Mouse (Mus musculus) heart, postnatal 0 days (tissue): ENCODE results near the gene Ndel1. TPM values are rescaled to one million over a fixed set of nuclear protein-coding genes. Genes with fewer than 3 reads are reported as not detected.
A peak's percentile ranks its signal among the peaks of the same experiment; 100 is the strongest.

Source experiments
- ATAC-seq: fragments of 200-750 bp; cut with Nextera tagmentation; 2 replicates; pipeline ENCODE4 v1.8.0; 2017; ENCODE audit warnings: low read depth, moderate number of reproducible peaks, moderate library complexity; ENCODE audit not compliant: insufficient read depth
- DNase-seq: peaks from one replicate; pipeline ENCODE4 v3.0.0-alpha.2; 2016; ENCODE audit warnings: low spot score
- H3K27ac ChIP-seq: fragments of 300-500 bp; sonication (generic); 2 replicates; pipeline ENCODE4 v1.5.1; 2014; ENCODE audit warnings: low read depth, mild to moderate bottlenecking
- H3K27me3 ChIP-seq: fragments of 300-500 bp; sonication (generic); 2 replicates; pipeline ENCODE4 v1.6.1; 2014; ENCODE audit warnings: low read length, mixed read lengths; ENCODE audit not compliant: control insufficient read depth, insufficient read depth
- H3K36me3 ChIP-seq: fragments of 300-500 bp; sonication (generic); replicated peaks from 2 replicates; pipeline ENCODE4 v1.6.1; 2014; ENCODE audit warnings: low read length, mixed read lengths; ENCODE audit not compliant: control insufficient read depth, insufficient read depth
- H3K4me1 ChIP-seq: fragments of 300-500 bp; sonication (generic); 2 replicates; pipeline ENCODE4 v1.6.1; 2014; ENCODE audit warnings: antibody characterized with exemption; ENCODE audit not compliant: control insufficient read depth, insufficient read depth
- H3K4me2 ChIP-seq: fragments of 300-500 bp; sonication (generic); 2 replicates; pipeline ENCODE4 v1.6.1; 2014; ENCODE audit warnings: low read depth, mild to moderate bottlenecking, low read length, moderate library complexity
- H3K4me3 ChIP-seq: fragments of 300-500 bp; sonication (generic); 2 replicates; pipeline ENCODE4 v1.5.1; 2014; ENCODE audit warnings: low read depth, low read length
- H3K9ac ChIP-seq: fragments of 300-500 bp; sonication (generic); replicated peaks from 2 replicates; pipeline ENCODE4 v1.6.1; 2014; ENCODE audit warnings: low read depth, low read length, mixed read lengths
- H3K9me3 ChIP-seq: fragments of 300-500 bp; sonication (generic); replicated peaks from 2 replicates; pipeline ENCODE4 v1.6.1; 2016; ENCODE audit warnings: low read length; ENCODE audit not compliant: control insufficient read depth
- CTCF ChIP-seq: IDR thresholded peaks from 2 replicates; pipeline ENCODE4 v1.5.1; 2016; ENCODE audit warnings: antibody characterized with exemption, control low read depth, low read depth
- EP300 ChIP-seq: IDR thresholded peaks from 2 replicates; pipeline ENCODE4 v1.6.1; 2016; ENCODE audit warnings: antibody characterized with exemption, low read depth
- WGBS: fragments of 180-500 bp; shearing (Covaris S2); extraction: QIAGEN DNeasy Blood & Tissue Kit; methylation state at CpG from one replicate; pipeline ENCODE4 v1.1.7; 2014; 5-methylcytosine and 5-hydroxymethylcytosine counted together
- polyA plus RNA-seq: library from polyadenylated mRNA; unstranded; fragments of >200 nt; fragmentation: Nextera tagmentation; extraction: Ambion mirVana; gene quantifications from 2 replicates; pipeline ENCODE4 v1.2.1, GENCODE M21; 2015
- total RNA-seq: library from RNA; depleted of rRNA; stranded (reverse); fragments of >200 nt; gene quantifications from 2 replicates; pipeline ENCODE4 v1.2.3, GENCODE M21; 2014; ENCODE audit warnings: low replicate concordance

Gene Ndel1
- total and polyA plus RNA-seq, 2 experiments from 2014 or later, result 62.3 to 130 TPM

DNA sequence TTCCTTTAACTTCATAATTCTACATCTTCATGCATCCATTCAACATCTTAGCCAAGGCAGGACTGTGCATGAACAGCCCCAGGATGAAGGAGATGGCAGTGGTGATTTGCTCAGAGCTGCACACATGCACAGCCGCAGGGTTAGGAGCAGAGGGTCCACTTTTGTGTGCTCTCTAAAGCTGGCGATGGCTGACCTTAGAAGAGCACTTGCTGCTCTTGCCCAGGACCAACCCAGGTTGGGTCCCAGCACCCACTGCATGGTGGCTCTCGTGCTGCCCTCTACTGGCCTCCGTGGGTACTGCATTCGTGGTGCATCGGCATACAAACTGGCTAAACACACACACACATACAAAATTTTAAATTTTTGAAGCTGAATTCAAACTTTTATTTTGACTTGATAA is 63.9 kb downstream of the Ndel1 start:
- Histone ChIP-seq H3K36me3 (peaks cover 98% of the 10 kb centered on the region), H3K9ac (no peak overlapping the region), H3K9me3 (no peaks in the 10 kb centered on the region), H3K27me3 (no peaks in the 10 kb centered on the region), H3K4me2 (no peak overlapping the region), H3K4me3 (no peak overlapping the region), H3K4me1 (no peaks in the 10 kb centered on the region), H3K27ac (no peak overlapping the region)
- ATAC-seq (0 out of 2 replicates have a peak, but pooled peaks have one; percentile 15), DNase-seq (no peak)
- TF ChIP-seq EP300, result no peak
- TF ChIP-seq CTCF, result peak; percentile 88
- WGBS, result 38% methylated on average over 6 of the region's 6 CpGs

DNA sequence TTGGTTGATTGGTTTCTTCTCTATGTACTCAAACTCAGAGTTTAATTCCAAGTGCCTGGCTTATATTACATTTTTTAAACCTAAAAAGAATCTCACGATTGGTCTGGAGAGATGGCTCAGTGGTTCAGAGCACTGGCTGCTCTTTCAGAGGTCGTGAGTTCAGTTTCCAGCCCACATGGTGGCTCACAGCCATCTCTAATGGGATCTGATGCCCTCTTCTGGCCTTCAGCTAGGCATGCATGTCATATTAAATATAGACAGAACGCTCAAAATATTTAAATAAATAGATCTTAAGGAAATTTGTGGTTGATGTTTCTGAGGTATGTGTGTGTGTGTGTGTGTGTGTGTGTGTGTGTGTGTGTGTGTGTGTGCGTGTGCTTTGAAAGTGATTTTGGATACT is 66.5 kb downstream of the Ndel1 start:
- Histone ChIP-seq H3K27me3 (no peaks in the 10 kb centered on the region), H3K4me3 (no peak overlapping the region), H3K9me3 (no peaks in the 10 kb centered on the region), H3K9ac (no peak overlapping the region), H3K36me3 (peaks cover 99% of the 10 kb centered on the region), H3K4me1 (no peaks in the 10 kb centered on the region), H3K27ac (no peak overlapping the region), H3K4me2 (no peak overlapping the region)
- 64% methylated on average over 4 of the region's 4 CpGs for WGBS
- DNase-seq, result no peak
- ATAC-seq, result no peak
- TF ChIP-seq CTCF (peak; percentile 43), EP300 (no peak)

DNA sequence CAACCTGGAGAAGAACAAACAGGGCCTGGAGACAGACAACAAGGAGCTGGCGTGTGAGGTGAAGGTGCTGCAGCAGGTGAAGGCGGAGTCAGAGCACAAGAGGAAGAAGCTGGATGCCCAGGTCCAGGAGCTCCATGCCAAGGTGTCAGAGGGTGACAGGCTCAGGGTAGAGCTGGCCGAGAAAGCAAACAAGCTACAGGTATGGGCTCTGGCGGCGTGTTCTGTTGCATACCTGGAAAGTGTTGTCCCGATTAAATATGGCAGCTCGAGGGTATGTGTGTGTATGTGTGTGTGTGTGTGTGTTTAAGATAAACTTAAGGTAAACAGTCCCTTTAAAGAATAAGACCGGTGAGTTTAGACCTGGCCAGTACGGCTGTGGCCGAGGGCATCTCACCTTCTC is 73.4 kb downstream of the Ndel1 start:
- TF ChIP-seq CTCF, result no peak
- TF ChIP-seq EP300, result no peak
- WGBS, result 93% methylated on average over 10 of the region's 10 CpGs

DNA sequence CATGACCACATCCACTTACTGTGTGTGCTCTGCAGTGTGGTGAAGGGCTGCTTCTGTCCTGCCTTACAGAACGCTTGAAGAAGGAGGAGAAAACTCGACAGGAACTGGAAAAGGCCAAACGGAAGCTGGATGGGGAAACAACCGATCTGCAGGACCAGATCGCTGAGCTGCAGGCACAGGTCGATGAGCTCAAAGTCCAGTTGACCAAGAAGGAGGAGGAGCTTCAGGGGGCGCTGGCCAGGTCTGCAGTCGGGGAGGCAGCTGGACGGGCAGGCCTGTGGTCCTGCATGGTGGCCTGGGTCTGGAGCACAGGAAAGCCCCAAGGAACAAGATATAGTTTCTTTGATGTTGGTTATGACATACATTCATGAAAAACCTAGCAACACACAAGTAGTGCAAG is 79.9 kb downstream of the Ndel1 start:
- DNase-seq, result no peak
- Histone ChIP-seq H3K27ac (no peak overlapping the region), H3K4me1 (no peaks in the 10 kb centered on the region), H3K4me3 (no peak overlapping the region), H3K36me3 (peaks cover 96% of the 10 kb centered on the region), H3K27me3 (no peaks in the 10 kb centered on the region), H3K4me2 (no peak overlapping the region), H3K9ac (no peak overlapping the region), H3K9me3 (no peaks in the 10 kb centered on the region)
- TF ChIP-seq EP300 (no peak), CTCF (no peak)
- 86% methylated on average over 9 of the region's 9 CpGs for WGBS
- no peak for ATAC-seq

More for the DNA sequence above, 73.4 kb downstream of the Ndel1 start:
- peaks cover 97% of the 10 kb centered on the region for H3K36me3 ChIP-seq
- no peak overlapping the region for H3K4me3 ChIP-seq
- no peaks in the 10 kb centered on the region for H3K9me3 ChIP-seq
- H3K4me2 ChIP-seq, result no peak overlapping the region
- H3K9ac ChIP-seq, result no peak overlapping the region
- ATAC-seq (no peak), DNase-seq (no peak)
- no peaks in the 10 kb centered on the region for H3K27me3 ChIP-seq
- no peaks in the 10 kb centered on the region for H3K4me1 ChIP-seq
- H3K27ac ChIP-seq, result no peak overlapping the region

DNA sequence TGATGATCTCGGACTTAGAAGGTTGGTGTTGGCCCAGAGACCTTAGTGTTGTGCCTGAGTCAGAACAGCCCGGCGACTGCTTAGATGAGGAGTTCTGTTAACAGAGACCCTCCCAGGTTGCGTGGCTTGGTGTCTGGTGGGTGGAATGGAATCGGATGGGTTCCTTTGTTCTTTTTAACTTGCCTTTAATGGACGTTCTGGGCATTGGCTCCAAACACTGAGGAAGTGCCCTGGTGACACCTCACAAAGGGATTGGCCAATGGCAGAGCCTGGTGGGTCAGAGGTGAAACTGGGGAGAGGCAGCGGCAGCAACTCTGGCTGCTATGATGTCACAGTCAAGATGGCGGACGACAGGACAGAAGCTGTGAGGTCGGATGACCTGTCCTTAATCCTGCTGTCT is 80.9 kb downstream of the Ndel1 start:
- no peaks in the 10 kb centered on the region for H3K4me1 ChIP-seq
- WGBS, result 88% methylated on average over 10 of the region's 10 CpGs
- no peak overlapping the region for H3K4me3 ChIP-seq
- no peaks in the 10 kb centered on the region for H3K27me3 ChIP-seq
- no peaks in the 10 kb centered on the region for H3K9me3 ChIP-seq
- no peak overlapping the region for H3K4me2 ChIP-seq
- H3K9ac ChIP-seq, result no peak overlapping the region
- TF ChIP-seq EP300, result no peak
- no peak for TF ChIP-seq CTCF
- no peak overlapping the region for H3K27ac ChIP-seq
- DNase-seq (no peak), ATAC-seq (no peak)
- peaks cover 98% of the 10 kb centered on the region for H3K36me3 ChIP-seq

DNA sequence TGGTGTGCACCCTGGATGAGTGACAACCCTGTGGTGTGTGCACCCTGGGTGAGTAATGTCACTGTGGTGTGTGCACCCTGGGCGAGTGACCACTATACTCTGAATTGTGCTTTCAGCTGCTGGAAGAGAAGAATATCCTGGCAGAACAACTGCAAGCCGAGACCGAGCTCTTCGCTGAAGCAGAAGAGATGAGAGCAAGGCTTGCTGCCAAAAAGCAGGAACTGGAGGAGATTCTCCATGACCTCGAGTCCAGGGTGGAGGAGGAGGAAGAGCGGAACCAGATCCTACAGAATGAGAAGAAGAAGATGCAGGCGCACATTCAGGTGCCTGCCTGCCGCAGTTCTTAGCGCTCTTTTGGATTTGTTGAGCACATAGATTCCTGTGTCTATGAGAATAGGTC is 84.4 kb downstream of the Ndel1 start:
- peaks cover 97% of the 10 kb centered on the region for H3K36me3 ChIP-seq
- no peak for TF ChIP-seq CTCF

More for the DNA sequence above, 84.4 kb downstream of the Ndel1 start:
- Histone ChIP-seq H3K27me3 (no peaks in the 10 kb centered on the region), H3K9me3 (no peaks in the 10 kb centered on the region), H3K27ac (no peak overlapping the region), H3K4me2 (no peak overlapping the region), H3K9ac (no peak overlapping the region), H3K4me3 (no peak overlapping the region), H3K4me1 (no peaks in the 10 kb centered on the region)
- DNase-seq, result no peak
- WGBS, result 82% methylated on average over 9 of the region's 9 CpGs
- no peak for ATAC-seq
